Mouse (Mus musculus): ENCODE data around the gene Stac2.

DNA sequence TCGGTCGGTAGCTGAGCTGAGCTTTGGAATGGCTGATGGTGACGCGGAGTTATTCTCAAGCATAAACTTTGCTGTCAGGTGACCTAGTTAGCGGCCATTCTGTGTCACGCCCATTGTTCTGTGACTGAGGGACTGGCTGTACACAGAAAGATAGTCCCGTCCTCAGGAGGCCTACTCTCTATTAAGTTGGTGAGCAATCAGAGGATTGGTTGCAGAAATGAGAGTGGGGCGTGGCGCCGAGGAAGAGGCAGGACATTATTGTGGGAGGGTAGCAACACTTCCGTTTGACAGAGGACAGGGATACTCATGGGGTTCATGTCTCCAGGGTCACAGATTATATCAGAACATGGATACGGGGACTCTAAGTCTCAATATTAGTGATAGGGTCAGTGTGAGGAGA is 12.9 kb upstream of the Stac2 start:
- no peak for TF ChIP-seq CTCF (IDR thresholded peaks at IDR 0.05; ENCODE audit: extremely low read depth, insufficient read length, insufficient replicate concordance, low read depth, low read length)
- TF ChIP-seq POLR2A (IDR thresholded peaks at IDR 0.05; ENCODE audit: low read depth, low read length), result no peak

Data from small intestine, adult 2 months (tissue).